Mouse (Mus musculus) forebrain, postnatal 0 days (tissue): ENCODE data around the gene Trp53tg5. TPM values are rescaled to one million over a fixed set of nuclear protein-coding genes. Genes with fewer than 3 reads are reported as not detected.

Experiments used
- ATAC-seq: fragments of 200-750 bp; cut with Nextera tagmentation; 2 replicates; pipeline ENCODE4 v1.8.0; 2017; ENCODE audit warnings: mild to moderate bottlenecking, moderate library complexity
- DNase-seq: peaks from one replicate; pipeline ENCODE4 v3.0.0-alpha.2; 2015
- H3K27ac ChIP-seq: fragments of 300-500 bp; sonication (generic); 2 replicates; pipeline ENCODE4 v1.5.1; 2014; ENCODE audit warnings: low read depth, mild to moderate bottlenecking, antibody characterized with exemption, low read length, moderate library complexity, mixed read lengths
- H3K27me3 ChIP-seq: fragments of 300-500 bp; sonication (generic); 2 replicates; pipeline ENCODE4 v1.6.1; 2014; ENCODE audit warnings: mild to moderate bottlenecking, low read length, mixed read lengths; ENCODE audit not compliant: insufficient read depth
- H3K36me3 ChIP-seq: fragments of 300-500 bp; sonication (generic); 2 replicates; pipeline ENCODE4 v1.6.1; 2014; ENCODE audit warnings: mild to moderate bottlenecking, moderate library complexity; ENCODE audit not compliant: insufficient read depth
- H3K4me1 ChIP-seq: fragments of 300-500 bp; sonication (generic); 2 replicates; pipeline ENCODE4 v1.6.1; 2014; ENCODE audit warnings: antibody characterized with exemption; ENCODE audit not compliant: insufficient read depth
- H3K4me2 ChIP-seq: fragments of 300-500 bp; sonication (generic); 2 replicates; pipeline ENCODE4 v1.6.1; 2014; ENCODE audit warnings: low read depth, mild to moderate bottlenecking, moderate library complexity
- H3K4me3 ChIP-seq: fragments of 300-500 bp; sonication (generic); 2 replicates; pipeline ENCODE4 v1.5.1; 2014; ENCODE audit warnings: low read depth, low read length, mixed read lengths
- H3K9ac ChIP-seq: fragments of 300-500 bp; sonication (generic); 2 replicates; pipeline ENCODE4 v1.6.1; 2014; ENCODE audit warnings: mild to moderate bottlenecking
- H3K9me3 ChIP-seq: fragments of 300-500 bp; sonication (generic); 2 replicates; pipeline ENCODE4 v1.6.1; 2016; ENCODE audit warnings: low read length
- CTCF ChIP-seq: sonication (generic); IDR thresholded peaks from 2 replicates; pipeline ENCODE4 v1.5.1; 2016; ENCODE audit warnings: antibody characterized with exemption, control low read depth, low read depth
- WGBS: fragments of 180-500 bp; shearing (Covaris S2); extraction: QIAGEN DNeasy Blood & Tissue Kit; methylation state at CpG from one replicate; pipeline ENCODE4 v1.1.7; 2014; 5-methylcytosine and 5-hydroxymethylcytosine counted together
- polyA plus RNA-seq: library from polyadenylated mRNA; unstranded; fragments of >200 nt; fragmentation: Nextera tagmentation; extraction: Ambion mirVana; gene quantifications from 2 replicates; pipeline ENCODE4 v1.2.1, GENCODE M21; 2015
- total RNA-seq: library from RNA; depleted of rRNA; stranded (reverse); fragments of >200 nt; gene quantifications from 2 replicates; pipeline ENCODE4 v1.2.3, GENCODE M21; 2014

The Trp53tg5 gene
- total and polyA plus RNA-seq, 2 experiments from 2014 or later = not detected

GRCm38 (mm10) chr2:164505619-164506347 lies 32.3 kb upstream of the Trp53tg5 start:
- TF ChIP-seq CTCF = no peak

GRCm38 (mm10) chr2:164504919-164505318 lies 31.4 kb upstream of the Trp53tg5 start:
- no peak overlapping the region for H3K4me2 ChIP-seq
- H3K9me3 ChIP-seq = 0 out of 2 replicates have a peak, but pooled peaks cover 3% of the 10 kb centered on the region
- H3K4me1 ChIP-seq = no peaks in the 10 kb centered on the region
- no peak overlapping the region for H3K9ac ChIP-seq
- H3K27me3 ChIP-seq = no peaks in the 10 kb centered on the region
- ATAC-seq = no peak
- over 99% methylated on average over 3 of the region's 3 CpGs for WGBS
- H3K27ac ChIP-seq = no peak overlapping the region
- peaks cover 55% of the 10 kb centered on the region for H3K36me3 ChIP-seq
- H3K4me3 ChIP-seq = no peak overlapping the region
- DNase-seq = no peak
- no peak for TF ChIP-seq CTCF

More at GRCm38 (mm10) chr2:164505619-164506347, 32.3 kb upstream of the Trp53tg5 start:
- DNase-seq = no peak
- Histone ChIP-seq H3K27me3 (no peaks in the 10 kb centered on the region), H3K27ac (no peak overlapping the region), H3K4me1 (no peaks in the 10 kb centered on the region), H3K4me2 (no peak overlapping the region), H3K36me3 (peaks cover 48% of the 10 kb centered on the region), H3K9me3 (0 out of 2 replicates have a peak, but pooled peaks cover 3% of the 10 kb centered on the region), H3K4me3 (no peak overlapping the region), H3K9ac (no peak overlapping the region)
- 95% methylated on average over 4 of the region's 4 CpGs for WGBS
- ATAC-seq = no peak

GRCm38 (mm10) chr2:164500511-164500910 lies 27.0 kb upstream of the Trp53tg5 start:
- WGBS = 93% methylated on average over 7 of the region's 7 CpGs
- Histone ChIP-seq H3K9ac (no peak overlapping the region), H3K27ac (no peak overlapping the region), H3K4me2 (no peak overlapping the region), H3K9me3 (0 out of 2 replicates have a peak, but pooled peaks cover 3% of the 10 kb centered on the region), H3K4me3 (no peak overlapping the region), H3K27me3 (no peaks in the 10 kb centered on the region), H3K4me1 (peaks cover 8% of the 10 kb centered on the region; the same call in 1 of the 2 replicates), H3K36me3 (peaks cover 52% of the 10 kb centered on the region)
- TF ChIP-seq CTCF = no peak
- no peak for ATAC-seq
- DNase-seq = no peak

- ATAC-seq = no peak
- no peaks in the 10 kb centered on the region for H3K9me3 ChIP-seq
- no peak for TF ChIP-seq CTCF
- no peak overlapping the region for H3K27ac ChIP-seq
- peaks cover 43% of the 10 kb centered on the region for H3K36me3 ChIP-seq
- H3K4me3 ChIP-seq = no peak overlapping the region
- peaks cover 8% of the 10 kb centered on the region; the same call in 1 of the 2 replicates for H3K4me1 ChIP-seq
- H3K27me3 ChIP-seq = no peaks in the 10 kb centered on the region
- H3K4me2 ChIP-seq = no peak overlapping the region
- 77% methylated on average over 5 of the region's 5 CpGs for WGBS
- DNase-seq = no peak
- no peak overlapping the region for H3K9ac ChIP-seq
These were observed 25.8 kb upstream of the Trp53tg5 start for GRCm38 (mm10) chr2:164499317-164499716.

GRCm38 (mm10) chr2:164497691-164498268 lies 24.3 kb upstream of the Trp53tg5 start:
- peak overlapping the region; percentile 65 for H3K27ac ChIP-seq
- H3K4me3 ChIP-seq = peak overlapping the region; percentile 74
- no peaks in the 10 kb centered on the region for H3K9me3 ChIP-seq
- peaks cover 28% of the 10 kb centered on the region for H3K36me3 ChIP-seq
- peak overlapping the region; percentile 95 for H3K4me2 ChIP-seq
- peak overlapping the region; percentile 59 for H3K9ac ChIP-seq
- 7% methylated on average over 21 of the region's 21 CpGs for WGBS
- peak; percentile 29 for ATAC-seq
- H3K4me1 ChIP-seq = peaks cover 8% of the 10 kb centered on the region; the same call in 1 of the 2 replicates
- 0 out of 2 replicates have a peak, but pooled peaks have one; percentile 19 for TF ChIP-seq CTCF
- no peaks in the 10 kb centered on the region for H3K27me3 ChIP-seq
- DNase-seq = no peak

GRCm38 (mm10) chr2:164496847-164497690 lies 23.5 kb upstream of the Trp53tg5 start, which contains the start of gene Pigt:
Gene Pigt, plus strand, starts transcription at chr2:164497520.
- H3K9ac ChIP-seq = peak within 1 kb of the TSS; percentile 59
- H3K9me3 ChIP-seq = no peaks in the 10 kb centered on the region
- 3% methylated on average over 43 of the region's 43 CpGs for WGBS
- ATAC-seq (peak; percentile 98), DNase-seq (peak; percentile 90)
- peaks cover 21% of the 10 kb centered on the region for H3K36me3 ChIP-seq
- no peaks in the 10 kb centered on the region for H3K27me3 ChIP-seq
- H3K27ac ChIP-seq = peak within 1 kb of the TSS; percentile 65
- peaks cover 8% of the 10 kb centered on the region; the same call in 1 of the 2 replicates for H3K4me1 ChIP-seq
- H3K4me2 ChIP-seq = peak within 1 kb of the TSS; percentile 95
- TF ChIP-seq CTCF = no peak
- H3K4me3 ChIP-seq = peak within 1 kb of the TSS; percentile 74
